ENCODE assay signal across 35 mouse cellular contexts in genomic region chr7:113468345-113468744, GRCm38 (mm10).
"Had no signal": no experiment of that assay in that cellular context is flagged by ENCODE, and none has a peak within 500 bp of the region (broad histone marks: within the 10 kb centered on the region; RNA-seq: fewer than 3 reads in every experiment).

No protein-coding gene starts in this region.

- DNase-seq: heart, postnatal 10 days; heart, postnatal 14 days; heart, postnatal 36 days; heart, postnatal 4 days; kidney, adult 11 months; kidney, adult 18-20 months; kidney, adult 2 months; kidney, adult 8-10 months; kidney, adult 9 months; kidney, postnatal 10 days; kidney, postnatal 14 days; kidney, postnatal 25 days; kidney, postnatal 36 days; kidney, postnatal 4 days; layer of hippocampus, adult 9-11 months; layer of hippocampus, postnatal 36 days had no signal

- ATAC-seq: hindbrain, embryonic 16.5 days; hindbrain, postnatal 0 days; inflammation-experienced regulatory T-cells, adult 6 months; intestine, embryonic 15.5 days; intestine, embryonic 16.5 days; intestine, postnatal 0 days had no signal

- H3K36me3 ChIP-seq: heart, embryonic 12.5 days; heart, embryonic 13.5 days; heart, embryonic 15.5 days; hindbrain, embryonic 10.5 days; hindbrain, embryonic 12.5 days; hindbrain, embryonic 13.5 days; hindbrain, embryonic 15.5 days; intestine, embryonic 15.5 days; kidney, embryonic 15.5 days had no signal

- H3K9ac ChIP-seq: heart, embryonic 12.5 days; heart, embryonic 13.5 days; heart, embryonic 15.5 days; hindbrain, embryonic 12.5 days; hindbrain, embryonic 13.5 days; hindbrain, embryonic 14.5 days; hindbrain, embryonic 15.5 days; intestine, embryonic 15.5 days; kidney, embryonic 15.5 days had no signal

- H3K4me2 ChIP-seq: heart, embryonic 11.5 days; heart, embryonic 12.5 days; heart, embryonic 13.5 days; heart, embryonic 15.5 days; hindbrain, embryonic 12.5 days; hindbrain, embryonic 13.5 days; hindbrain, embryonic 14.5 days; hindbrain, embryonic 15.5 days; intestine, embryonic 15.5 days; kidney, embryonic 15.5 days had no signal

- H3K4me1 ChIP-seq: heart, embryonic 12.5 days; heart, embryonic 13.5 days; heart, embryonic 15.5 days; hindbrain, embryonic 10.5 days; hindbrain, embryonic 12.5 days; hindbrain, embryonic 13.5 days; hindbrain, embryonic 15.5 days; intestine, embryonic 15.5 days; kidney, embryonic 15.5 days had no signal

- H3K4me3 ChIP-seq: heart, embryonic 12.5 days; heart, embryonic 13.5 days; heart, embryonic 15.5 days; hindbrain, embryonic 10.5 days; hindbrain, embryonic 12.5 days; hindbrain, embryonic 13.5 days; hindbrain, embryonic 15.5 days; intestine, embryonic 15.5 days; kidney, embryonic 15.5 days; layer of hippocampus, adult 2 months; left cerebral cortex, adult 2 months had no signal

- H3K27me3 ChIP-seq: heart, embryonic 12.5 days; heart, embryonic 13.5 days; heart, embryonic 15.5 days; hindbrain, embryonic 12.5 days; hindbrain, embryonic 13.5 days; hindbrain, embryonic 15.5 days; intestine, embryonic 15.5 days; kidney, embryonic 15.5 days had no signal

- H3K9me3 ChIP-seq: heart, embryonic 12.5 days; heart, embryonic 13.5 days; heart, embryonic 15.5 days; hindbrain, embryonic 10.5 days; hindbrain, embryonic 12.5 days; hindbrain, embryonic 13.5 days; hindbrain, embryonic 15.5 days; intestine, embryonic 15.5 days; kidney, embryonic 15.5 days had no signal

- H3K27ac ChIP-seq: heart, embryonic 13.5 days; heart, embryonic 15.5 days; hindbrain, embryonic 10.5 days; hindbrain, embryonic 12.5 days; hindbrain, embryonic 13.5 days; hindbrain, embryonic 14.5 days; hindbrain, embryonic 15.5 days; hindbrain, postnatal 0 days; intestine, embryonic 15.5 days; kidney, embryonic 15.5 days; kidney, postnatal 0 days; layer of hippocampus, adult 2 months; left cerebral cortex, adult 2 months had no signal
